Mouse (Mus musculus) forebrain, embryonic 15.5 days (tissue): Measurements from ENCODE around the gene Ski. TPM values are rescaled to one million over a fixed set of nuclear protein-coding genes. Genes with fewer than 3 reads are reported as not detected.

ENCODE experiments used
- ATAC-seq: fragments of 200-750 bp; cut with Nextera tagmentation; replicated peaks from 2 replicates; pipeline ENCODE4 v1.8.0; 2017; ENCODE audit warnings: mild to moderate bottlenecking, moderate TSS enrichment, moderate library complexity
- H3K27ac ChIP-seq: fragments of 300-500 bp; sonication (generic); replicated peaks from 2 replicates; pipeline ENCODE4 v1.5.1; 2015; ENCODE audit warnings: mild to moderate bottlenecking, inconsistent platforms
- H3K27me3 ChIP-seq: fragments of 300-500 bp; sonication (generic); 2 replicates; pipeline ENCODE4 v1.6.1; 2015; ENCODE audit warnings: inconsistent platforms
- H3K36me3 ChIP-seq: fragments of 300-500 bp; sonication (generic); 2 replicates; pipeline ENCODE4 v1.6.1; 2015; ENCODE audit warnings: mild to moderate bottlenecking, inconsistent platforms
- H3K4me1 ChIP-seq: fragments of 300-500 bp; sonication (generic); 2 replicates; pipeline ENCODE4 v1.6.1; 2015; ENCODE audit warnings: inconsistent platforms
- H3K4me2 ChIP-seq: fragments of 300-500 bp; sonication (generic); replicated peaks from 2 replicates; pipeline ENCODE4 v1.6.1; 2015; ENCODE audit warnings: mild to moderate bottlenecking, inconsistent platforms
- H3K4me3 ChIP-seq: fragments of 300-500 bp; sonication (generic); 2 replicates; pipeline ENCODE4 v1.5.1; 2015; ENCODE audit warnings: mild to moderate bottlenecking, inconsistent platforms
- H3K9ac ChIP-seq: fragments of 300-500 bp; sonication (generic); replicated peaks from 2 replicates; pipeline ENCODE4 v1.6.1; 2015; ENCODE audit warnings: mild to moderate bottlenecking, inconsistent platforms
- H3K9me3 ChIP-seq: fragments of 300-500 bp; sonication (generic); 2 replicates; pipeline ENCODE4 v1.6.1; 2016; ENCODE audit warnings: inconsistent platforms
- WGBS: fragments of 180-500 bp; shearing (Covaris S2); methylation state at CpG from one replicate; pipeline ENCODE4 v1.1.7; 2015; ENCODE audit warnings: mixed read lengths; 5-methylcytosine and 5-hydroxymethylcytosine counted together
- polyA plus RNA-seq: library from polyadenylated mRNA; unstranded; fragments of >200 nt; fragmentation: Nextera tagmentation; extraction: Ambion mirVana; gene quantifications from 2 replicates; pipeline ENCODE4 v1.2.1, GENCODE M21; 2015

The Ski gene
- polyA plus RNA-seq, 1 experiment from 2014 or later: 14.3 TPM

DNA sequence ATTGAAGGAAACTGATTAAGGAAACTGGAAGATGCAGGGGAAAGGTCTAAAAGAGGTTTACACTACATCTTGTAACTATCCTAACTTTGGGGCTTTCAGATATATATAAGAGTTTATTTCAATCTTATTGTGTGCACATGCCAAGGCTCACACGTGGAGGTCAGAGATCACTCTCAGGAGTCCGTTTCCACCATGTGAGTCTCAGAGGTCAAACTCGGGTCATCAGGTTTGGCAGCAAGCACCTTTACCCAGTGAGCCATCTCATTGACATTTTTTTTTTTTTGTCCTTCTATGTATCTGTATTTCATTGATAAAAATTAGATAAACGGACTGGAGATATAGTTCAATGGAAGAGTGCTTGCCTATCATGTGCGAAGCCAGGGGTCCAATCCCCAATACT lies 6.1 kb upstream of the Ski start:
- 87% methylated on average over 5 of the region's 5 CpGs for WGBS
- Histone ChIP-seq H3K9me3 (no peaks in the 10 kb centered on the region), H3K4me2 (no peak overlapping the region), H3K27me3 (no peaks in the 10 kb centered on the region), H3K4me1 (peaks cover 8% of the 10 kb centered on the region), H3K9ac (no peak overlapping the region), H3K4me3 (no peak overlapping the region), H3K27ac (no peak overlapping the region), H3K36me3 (no peaks in the 10 kb centered on the region)
- no peak for ATAC-seq

DNA sequence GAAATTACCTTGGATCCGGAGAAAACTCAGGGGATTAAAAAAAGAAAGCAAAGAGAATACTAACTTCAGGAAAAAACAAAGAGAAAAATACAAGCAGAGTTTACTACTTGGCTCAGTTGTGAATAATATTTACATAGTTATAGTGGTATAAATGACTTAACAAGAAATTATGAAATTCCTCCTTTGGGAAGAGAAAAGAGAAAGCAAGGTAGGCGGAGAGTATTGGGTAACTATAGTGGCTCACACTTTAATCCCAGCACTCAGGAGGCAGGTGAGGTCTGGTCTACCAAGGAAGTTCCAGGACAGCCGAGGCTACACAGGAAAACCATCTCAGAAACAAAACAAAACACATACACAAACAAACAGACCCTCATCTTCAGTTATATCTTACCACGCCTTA lies 5.6 kb upstream of the Ski start:
- no peak overlapping the region for H3K27ac ChIP-seq
- ATAC-seq: no peak
- no peak overlapping the region for H3K4me3 ChIP-seq
- no peak overlapping the region for H3K4me2 ChIP-seq
- no peaks in the 10 kb centered on the region for H3K27me3 ChIP-seq
- WGBS: 85% methylated on average over 4 of the region's 4 CpGs
- no peak overlapping the region for H3K9ac ChIP-seq
- no peaks in the 10 kb centered on the region for H3K9me3 ChIP-seq
- H3K36me3 ChIP-seq: no peaks in the 10 kb centered on the region
- H3K4me1 ChIP-seq: peaks cover 5% of the 10 kb centered on the region

DNA sequence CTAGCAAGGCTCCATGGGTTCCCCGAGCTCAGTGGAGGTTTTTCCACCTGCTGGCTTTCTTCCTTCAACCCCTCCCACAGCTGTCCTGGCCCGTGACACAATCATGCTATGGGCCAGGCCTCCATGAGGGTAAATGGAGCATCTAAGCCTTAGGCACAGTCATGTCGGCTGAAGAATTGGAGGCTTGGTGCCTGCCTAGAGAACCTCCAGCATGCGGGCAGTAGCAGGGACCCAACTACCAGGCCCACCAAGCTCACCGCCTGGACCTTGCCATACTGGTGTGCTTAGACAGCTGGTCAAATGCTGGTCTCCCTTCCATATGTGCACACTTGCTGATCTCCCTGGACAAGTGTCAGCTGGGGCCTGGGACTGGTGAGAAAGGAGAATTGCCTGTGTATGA lies 3.5 kb upstream of the Ski start:
- Histone ChIP-seq H3K27ac (no peak overlapping the region), H3K36me3 (no peaks in the 10 kb centered on the region), H3K9me3 (no peaks in the 10 kb centered on the region), H3K4me2 (no peak overlapping the region), H3K9ac (no peak overlapping the region), H3K27me3 (no peaks in the 10 kb centered on the region), H3K4me1 (peaks cover 12% of the 10 kb centered on the region), H3K4me3 (no peak overlapping the region)
- 76% methylated on average over 5 of the region's 5 CpGs for WGBS
- ATAC-seq: no peak

- H3K4me3 ChIP-seq: peak overlapping the region; percentile 93
- H3K4me2 ChIP-seq: peak overlapping the region; percentile 91
- WGBS: 33% methylated on average over 20 of the region's 20 CpGs
- no peak for ATAC-seq
- no peaks in the 10 kb centered on the region for H3K27me3 ChIP-seq
- H3K4me1 ChIP-seq: peaks cover 32% of the 10 kb centered on the region
- no peaks in the 10 kb centered on the region for H3K36me3 ChIP-seq
- H3K27ac ChIP-seq: peak overlapping the region; percentile 96
- H3K9me3 ChIP-seq: no peaks in the 10 kb centered on the region
- H3K9ac ChIP-seq: peak overlapping the region; percentile 96
Measured at GRCm38 (mm10) chr4:155223594-155224528, 1.5 kb upstream of the Ski start.

DNA sequence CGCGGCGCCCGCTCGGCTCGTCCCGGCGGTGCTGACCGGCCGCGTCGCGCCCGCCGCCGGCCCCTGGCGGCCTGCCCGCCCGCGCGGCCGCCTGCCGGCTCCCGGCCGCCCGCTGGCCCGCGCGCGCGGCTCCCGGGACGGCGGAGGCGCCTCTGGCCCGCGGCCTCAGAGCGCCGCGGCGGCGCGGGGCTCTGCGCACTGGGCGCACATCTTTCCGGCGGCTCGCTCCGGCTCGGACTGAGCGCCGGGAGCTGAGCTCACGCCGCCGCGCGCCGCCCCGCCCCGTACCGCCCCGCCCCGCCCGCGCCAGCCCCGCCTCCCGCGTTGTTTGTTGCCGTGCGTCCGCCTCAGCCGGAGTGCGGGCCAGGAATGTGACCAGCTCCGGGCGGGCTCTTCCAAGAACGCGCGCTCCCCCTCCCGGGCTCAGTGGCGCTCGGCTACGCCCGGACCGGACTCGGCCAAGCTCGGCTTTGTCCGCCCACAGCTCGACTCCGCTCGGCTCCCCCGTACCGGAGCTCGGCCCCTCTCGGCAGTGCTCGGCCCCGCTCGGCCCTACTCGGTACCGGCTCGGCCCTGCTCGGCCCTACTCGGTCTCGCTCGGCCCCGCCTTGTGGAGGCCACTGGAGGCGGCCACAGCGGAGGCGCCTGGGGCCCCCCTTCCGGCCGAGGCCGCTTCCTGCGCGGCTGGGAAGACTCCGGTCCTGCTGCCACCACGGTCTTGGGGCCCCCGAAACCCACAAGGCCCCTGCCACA lies 625 bp upstream of the Ski start:
- H3K4me1 ChIP-seq: peaks cover 41% of the 10 kb centered on the region
- H3K9me3 ChIP-seq: no peaks in the 10 kb centered on the region
- H3K4me2 ChIP-seq: peak overlapping the region; percentile 91
- peak overlapping the region; percentile 96 for H3K9ac ChIP-seq
- no peaks in the 10 kb centered on the region for H3K36me3 ChIP-seq
- H3K27ac ChIP-seq: peak overlapping the region; percentile 96
- peak; percentile 100 for ATAC-seq
- H3K27me3 ChIP-seq: no peaks in the 10 kb centered on the region
- H3K4me3 ChIP-seq: peak overlapping the region; percentile 93
- WGBS: under 1% methylated on average over 104 of the region's 116 CpGs

DNA sequence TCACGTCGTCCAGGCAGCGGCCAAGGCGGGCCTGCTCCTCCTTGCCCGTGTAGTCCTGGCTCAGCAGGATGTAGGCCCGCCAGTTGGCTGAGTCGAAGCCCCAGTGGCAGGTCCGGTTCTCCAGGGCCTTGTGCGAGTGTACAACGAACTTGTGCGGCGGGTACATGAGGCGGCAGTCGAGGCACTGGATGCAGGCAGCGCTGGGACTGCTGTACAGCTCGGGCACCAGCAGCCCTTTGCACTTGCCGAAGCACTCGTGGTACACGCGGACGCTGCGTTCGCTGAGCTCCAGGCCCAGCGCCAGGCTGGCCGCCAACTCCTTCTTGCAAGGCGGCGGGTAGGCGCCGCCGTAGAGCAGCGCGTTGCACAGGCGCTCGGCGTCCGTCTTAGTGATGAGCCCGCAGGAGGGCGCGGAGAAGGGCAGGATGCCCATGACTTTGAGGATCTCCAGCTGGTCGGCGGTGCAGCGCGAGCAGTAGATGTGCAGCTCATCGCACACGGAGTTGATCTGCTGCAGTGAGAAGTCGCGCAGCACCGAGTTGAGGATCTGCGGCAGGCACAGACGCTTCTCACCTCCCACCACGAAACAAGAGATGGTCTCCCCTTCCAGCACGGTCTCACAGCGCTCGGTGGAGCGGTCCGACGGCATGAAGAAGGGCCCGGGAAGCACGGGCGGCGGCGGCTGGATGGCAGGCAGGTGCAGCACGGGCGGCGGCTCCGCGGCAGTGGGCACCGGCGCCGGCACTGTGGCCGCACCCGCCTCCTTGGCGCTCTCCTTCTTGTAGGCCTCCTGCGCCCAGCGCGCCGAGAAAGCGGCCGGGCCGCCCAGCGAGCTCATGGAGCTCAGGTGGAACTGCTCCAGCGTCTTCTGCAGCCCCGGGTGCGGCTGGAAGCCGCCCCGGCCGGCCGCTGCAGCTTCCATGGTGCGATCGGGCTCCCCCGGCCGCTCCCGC lies 517 bp downstream of the Ski start:
- ATAC-seq: no peak
- WGBS: under 1% methylated on average over 78 of the region's 93 CpGs
- Histone ChIP-seq H3K27ac (peak overlapping the region; percentile 88), H3K27me3 (no peaks in the 10 kb centered on the region), H3K4me3 (peak overlapping the region; percentile 93), H3K9ac (peak overlapping the region; percentile 94), H3K4me2 (peak overlapping the region; percentile 74), H3K36me3 (no peaks in the 10 kb centered on the region), H3K9me3 (no peaks in the 10 kb centered on the region), H3K4me1 (peaks cover 52% of the 10 kb centered on the region)

DNA sequence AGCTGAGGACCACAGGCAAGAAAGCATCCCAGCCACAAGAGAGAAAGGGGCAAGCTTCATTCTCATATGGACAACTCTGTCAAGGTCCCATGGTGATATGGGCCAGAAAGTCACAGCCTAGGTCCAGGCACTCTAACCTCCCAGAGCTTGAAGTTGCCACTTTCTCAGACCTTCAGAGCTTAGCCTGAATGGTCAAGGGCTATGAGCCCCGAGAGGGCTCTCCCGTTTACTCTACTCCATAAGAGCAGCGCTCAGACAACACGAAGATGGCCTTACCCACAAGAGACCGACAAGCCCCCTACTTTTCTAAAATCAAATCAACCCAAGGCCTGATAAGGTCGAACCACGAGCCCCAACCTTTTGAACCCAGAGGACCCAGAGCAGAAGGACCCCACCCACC lies 1.3 kb downstream of the Ski start:
- no peak for ATAC-seq
- Histone ChIP-seq H3K27me3 (no peaks in the 10 kb centered on the region), H3K4me1 (peaks cover 60% of the 10 kb centered on the region), H3K4me3 (peak overlapping the region; percentile 93), H3K4me2 (peak overlapping the region; percentile 74), H3K9ac (peak overlapping the region; percentile 94), H3K27ac (peak overlapping the region; percentile 88), H3K36me3 (no peaks in the 10 kb centered on the region), H3K9me3 (no peaks in the 10 kb centered on the region)
- 1% methylated on average over 7 of the region's 7 CpGs for WGBS

- H3K4me2 ChIP-seq: peak overlapping the region; percentile 74
- H3K27ac ChIP-seq: peak overlapping the region; percentile 88
- H3K4me3 ChIP-seq: peak overlapping the region; percentile 93
- peaks cover 66% of the 10 kb centered on the region for H3K4me1 ChIP-seq
- no peaks in the 10 kb centered on the region for H3K27me3 ChIP-seq
- ATAC-seq: no peak
- 2% methylated on average over 14 of the region's 14 CpGs for WGBS
- no peaks in the 10 kb centered on the region for H3K36me3 ChIP-seq
- peak overlapping the region; percentile 94 for H3K9ac ChIP-seq
- H3K9me3 ChIP-seq: no peaks in the 10 kb centered on the region
Measured at GRCm38 (mm10) chr4:155220213-155221100, 1.9 kb downstream of the Ski start.

- peak overlapping the region; percentile 94 for H3K9ac ChIP-seq
- peak overlapping the region; percentile 25; the same call in 1 of the 2 replicates for H3K27ac ChIP-seq
- H3K4me3 ChIP-seq: peak overlapping the region; percentile 93
- H3K9me3 ChIP-seq: no peaks in the 10 kb centered on the region
- 68% methylated on average over 12 of the region's 12 CpGs for WGBS
- peaks cover 75% of the 10 kb centered on the region for H3K4me1 ChIP-seq
- no peaks in the 10 kb centered on the region for H3K27me3 ChIP-seq
- H3K4me2 ChIP-seq: peak overlapping the region; percentile 74
- no peak for ATAC-seq
- H3K36me3 ChIP-seq: no peaks in the 10 kb centered on the region
Measured at GRCm38 (mm10) chr4:155219271-155220212, 2.9 kb downstream of the Ski start.

DNA sequence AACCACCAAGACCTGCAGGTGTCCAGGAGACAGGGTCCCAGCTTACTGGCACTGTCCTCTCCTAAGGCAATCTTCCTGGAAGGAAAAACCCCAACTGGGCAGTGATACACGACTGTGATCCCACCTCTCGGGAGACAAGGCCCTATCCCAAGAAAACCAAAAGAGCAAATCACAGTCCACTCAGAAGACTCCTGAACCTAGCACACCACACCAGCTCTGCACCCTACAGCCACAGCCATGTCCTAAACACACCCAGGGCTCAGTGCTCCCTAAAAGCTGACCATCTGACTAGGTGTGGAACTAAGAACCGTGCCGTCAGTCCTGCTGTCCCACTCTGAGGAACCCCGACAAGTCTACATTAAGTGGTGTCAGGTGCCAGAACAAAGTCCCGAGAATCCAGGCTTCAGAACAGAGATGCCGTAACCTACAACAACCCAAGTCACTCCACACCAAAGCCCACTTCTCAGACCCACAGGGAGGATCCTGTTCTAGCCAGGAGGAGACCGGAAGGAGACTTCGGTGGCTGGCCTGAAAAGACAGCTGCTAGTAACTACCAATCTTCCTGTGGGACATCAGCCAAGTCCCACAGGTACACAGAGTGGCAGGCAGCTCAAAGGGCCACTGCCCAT lies 4.2 kb downstream of the Ski start:
- peak overlapping the region; percentile 93 for H3K4me3 ChIP-seq
- H3K9me3 ChIP-seq: no peaks in the 10 kb centered on the region
- no peak overlapping the region for H3K9ac ChIP-seq
- H3K36me3 ChIP-seq: no peaks in the 10 kb centered on the region
- 89% methylated on average over 9 of the region's 9 CpGs for WGBS
- no peaks in the 10 kb centered on the region for H3K27me3 ChIP-seq
- no peak for ATAC-seq
- peaks cover 83% of the 10 kb centered on the region for H3K4me1 ChIP-seq
- peak overlapping the region; percentile 74 for H3K4me2 ChIP-seq
- no peak overlapping the region for H3K27ac ChIP-seq
